ENCODE assay signal across 19 mouse cellular contexts in genomic region chr13:91352311-91352710, GRCm38 (mm10).
DNase-seq lines count a peak whose midpoint lies in the region; ATAC-seq and TF ChIP-seq lines count a peak whose summit lies in the region.
"Had no signal": no experiment of that assay in that cellular context is flagged by ENCODE, and none has a peak within 500 bp of the region (broad histone marks: within the 10 kb centered on the region; RNA-seq: fewer than 3 reads in every experiment).

No protein-coding gene starts in this region.

- TF ChIP-seq CTCF in kidney, adult 2 months (conservative IDR thresholded peaks at IDR 0.05; ENCODE audit: insufficient read depth, insufficient read length, low read depth, low read length) = no peak

- no peak for TF ChIP-seq POLR2A in kidney, adult 2 months (IDR thresholded peaks at IDR 0.05; ENCODE audit: low read depth, low read length)

- H3K4me1 ChIP-seq in kidney, adult 2 months (ENCODE audit: control insufficient read depth, insufficient read depth, low read length) = no peaks in the 10 kb centered on the region
- H3K4me1 ChIP-seq in heart, embryonic 11.5 days (ENCODE audit: control insufficient read depth, insufficient read depth, low read length) = 0 out of 2 replicates have a peak, but pooled peaks cover 4% of the 10 kb centered on the region
- no peaks in the 10 kb centered on the region for H3K4me1 ChIP-seq in intestine, embryonic 15.5 days (replicated peaks)
- no peaks in the 10 kb centered on the region for H3K4me1 ChIP-seq in forebrain, embryonic 14.5 days (ENCODE audit: control insufficient read depth, insufficient read depth, low read length)
- H3K4me1 ChIP-seq: limb, embryonic 13.5 days had no signal

- no peaks in the 10 kb centered on the region for H3K27me3 ChIP-seq in kidney, adult 2 months (replicated peaks; ENCODE audit: control insufficient read depth, insufficient read depth, low read length)
- no peaks in the 10 kb centered on the region for H3K27me3 ChIP-seq in heart, embryonic 11.5 days (ENCODE audit: control insufficient read depth, insufficient read depth, low read length)
- H3K27me3 ChIP-seq in intestine, embryonic 15.5 days (replicated peaks) = no peaks in the 10 kb centered on the region
- no peaks in the 10 kb centered on the region for H3K27me3 ChIP-seq in forebrain, embryonic 14.5 days (replicated peaks; ENCODE audit: control insufficient read depth, insufficient read depth, low read length)
- H3K27me3 ChIP-seq: limb, embryonic 13.5 days; neural tube, embryonic 13.5 days had no signal

- no peak overlapping the region for H3K4me3 ChIP-seq in kidney, adult 2 months (ENCODE audit: insufficient read depth, low read depth, low read length)
- no peak overlapping the region for H3K4me3 ChIP-seq in heart, embryonic 11.5 days (ENCODE audit: low read depth, low read length)
- H3K4me3 ChIP-seq in intestine, embryonic 15.5 days (replicated peaks) = no peak overlapping the region
- no peak overlapping the region for H3K4me3 ChIP-seq in forebrain, embryonic 14.5 days (ENCODE audit: low read depth, low read length)
- H3K4me3 ChIP-seq: limb, embryonic 13.5 days; neural tube, embryonic 13.5 days had no signal

- peak; percentile 71; the same call in 1 of the 2 replicates for ATAC-seq in heart, embryonic 11.5 days (replicated peaks; ENCODE audit: insufficient number of reproducible peaks, low FRiP score, low TSS enrichment)
- ATAC-seq in intestine, embryonic 15.5 days = peak; percentile 76
- ATAC-seq in megakaryocyte-erythroid progenitor cell, adult 5-6 weeks (replicated peaks; ENCODE audit: low FRiP score, low TSS enrichment, poor library complexity, severe bottlenecking) = no peak
- ATAC-seq in forebrain, embryonic 14.5 days = no peak
- ATAC-seq: forebrain, embryonic 16.5 days; hindbrain, postnatal 0 days; midbrain, embryonic 16.5 days had no signal

- DNase-seq in kidney, postnatal 14 days = peak; percentile 27
- no peak for DNase-seq in kidney, adult 2 months
- DNase-seq in lung, postnatal 4 days = peak; percentile 41 to 61
- no peak for DNase-seq in forebrain, embryonic 14.5 days (ENCODE audit: low spot score)
- no peak for DNase-seq in layer of hippocampus, postnatal 25 days (ENCODE audit: extremely low spot score in 1 of 2, low spot score in 1 of 2)
- DNase-seq: cerebellum, adult 11-12 months; gastrocnemius, postnatal 14 days; layer of hippocampus, postnatal 36 days; right cerebral cortex, adult 18-20 months; thymus, postnatal 25 days had no signal

- WGBS in kidney, adult 2 months = 69% methylated on average over 8 of the region's 8 CpGs
- 32% methylated on average over 8 of the region's 8 CpGs for WGBS in heart, embryonic 11.5 days (ENCODE audit: insufficient replicate concordance)
- 40% methylated on average over 8 of the region's 8 CpGs for WGBS in intestine, embryonic 15.5 days
- WGBS in forebrain, embryonic 14.5 days = 87% methylated on average over 8 of the region's 8 CpGs

- H3K36me3 ChIP-seq in kidney, adult 2 months (ENCODE audit: control insufficient read depth, insufficient read depth, low read length) = no peaks in the 10 kb centered on the region
- H3K36me3 ChIP-seq in heart, embryonic 11.5 days (ENCODE audit: control insufficient read depth, insufficient read depth, low read length) = no peaks in the 10 kb centered on the region
- H3K36me3 ChIP-seq in intestine, embryonic 15.5 days = no peaks in the 10 kb centered on the region
- no peaks in the 10 kb centered on the region for H3K36me3 ChIP-seq in forebrain, embryonic 14.5 days (ENCODE audit: control insufficient read depth, insufficient read depth, low read length)
- H3K36me3 ChIP-seq: G1E; limb, embryonic 13.5 days; neural tube, embryonic 13.5 days had no signal

- no peak overlapping the region for H3K27ac ChIP-seq in kidney, adult 2 months (ENCODE audit: insufficient read depth, low read depth, low read length)
- 0 out of 2 replicates have a peak overlapping the region, but pooled peaks have one; percentile 35 for H3K27ac ChIP-seq in heart, embryonic 11.5 days (ENCODE audit: low read depth, low read length)
- peak overlapping the region; percentile 40 for H3K27ac ChIP-seq in intestine, embryonic 15.5 days
- no peak overlapping the region for H3K27ac ChIP-seq in forebrain, embryonic 14.5 days (ENCODE audit: low read depth, low read length)
- H3K27ac ChIP-seq: hindbrain, postnatal 0 days; limb, embryonic 13.5 days; neural tube, embryonic 13.5 days had no signal

- H3K4me2 ChIP-seq in heart, embryonic 11.5 days = no peak overlapping the region
- H3K4me2 ChIP-seq in intestine, embryonic 15.5 days (replicated peaks) = no peak overlapping the region; the same call in 1 of the 2 replicates
- no peak overlapping the region for H3K4me2 ChIP-seq in forebrain, embryonic 14.5 days (ENCODE audit: low read length)
- H3K4me2 ChIP-seq: limb, embryonic 13.5 days; neural tube, embryonic 13.5 days had no signal

- no peak overlapping the region for H3K9ac ChIP-seq in heart, embryonic 11.5 days (ENCODE audit: low read depth, low read length)
- no peak overlapping the region for H3K9ac ChIP-seq in intestine, embryonic 15.5 days
- no peak overlapping the region for H3K9ac ChIP-seq in forebrain, embryonic 14.5 days (ENCODE audit: low read length)
- H3K9ac ChIP-seq: limb, embryonic 13.5 days; neural tube, embryonic 13.5 days had no signal

- no peaks in the 10 kb centered on the region for H3K9me3 ChIP-seq in heart, embryonic 11.5 days (replicated peaks; ENCODE audit: control insufficient read depth, low read length)
- H3K9me3 ChIP-seq in intestine, embryonic 15.5 days = no peaks in the 10 kb centered on the region
- H3K9me3 ChIP-seq in forebrain, embryonic 14.5 days (replicated peaks; ENCODE audit: control insufficient read depth, low read length) = no peaks in the 10 kb centered on the region
- H3K9me3 ChIP-seq: limb, embryonic 13.5 days; neural tube, embryonic 13.5 days had no signal

Comparison
In these comparisons a context has a peak if more than half of its experiments do, and no peak if none do; other contexts are left out.
1. DNase-seq: peak in kidney, postnatal 14 days (single experiment) and lung, postnatal 4 days (2 of 2); none in kidney, adult 2 months (single experiment), forebrain, embryonic 14.5 days (single experiment) and layer of hippocampus, postnatal 25 days (0 of 2).
2. H3K27ac ChIP-seq: peak in heart, embryonic 11.5 days (single experiment) and intestine, embryonic 15.5 days (single experiment); none in kidney, adult 2 months (single experiment) and forebrain, embryonic 14.5 days (single experiment).
3. ATAC-seq: peak in heart, embryonic 11.5 days (single experiment) and intestine, embryonic 15.5 days (single experiment); none in megakaryocyte-erythroid progenitor cell, adult 5-6 weeks (single experiment) and forebrain, embryonic 14.5 days (single experiment).